Mouse (Mus musculus) forebrain, postnatal 0 days (tissue): ENCODE measurements around the gene Synm. TPM values are rescaled to one million over a fixed set of nuclear protein-coding genes. Genes with fewer than 3 reads are reported as not detected.
A peak's percentile ranks its signal among the peaks of the same experiment; 100 is the strongest.

ENCODE experiments used
- ATAC-seq: fragments of 200-750 bp; cut with Nextera tagmentation; 2 replicates; pipeline ENCODE4 v1.8.0; 2017; ENCODE audit warnings: mild to moderate bottlenecking, moderate library complexity
- DNase-seq: peaks from one replicate; pipeline ENCODE4 v3.0.0-alpha.2; 2015
- H3K27ac ChIP-seq: fragments of 300-500 bp; sonication (generic); 2 replicates; pipeline ENCODE4 v1.5.1; 2014; ENCODE audit warnings: low read depth, mild to moderate bottlenecking, antibody characterized with exemption, low read length, moderate library complexity, mixed read lengths
- H3K27me3 ChIP-seq: fragments of 300-500 bp; sonication (generic); 2 replicates; pipeline ENCODE4 v1.6.1; 2014; ENCODE audit warnings: mild to moderate bottlenecking, low read length, mixed read lengths; ENCODE audit not compliant: insufficient read depth
- H3K36me3 ChIP-seq: fragments of 300-500 bp; sonication (generic); 2 replicates; pipeline ENCODE4 v1.6.1; 2014; ENCODE audit warnings: mild to moderate bottlenecking, moderate library complexity; ENCODE audit not compliant: insufficient read depth
- H3K4me1 ChIP-seq: fragments of 300-500 bp; sonication (generic); 2 replicates; pipeline ENCODE4 v1.6.1; 2014; ENCODE audit warnings: antibody characterized with exemption; ENCODE audit not compliant: insufficient read depth
- H3K4me2 ChIP-seq: fragments of 300-500 bp; sonication (generic); 2 replicates; pipeline ENCODE4 v1.6.1; 2014; ENCODE audit warnings: low read depth, mild to moderate bottlenecking, moderate library complexity
- H3K4me3 ChIP-seq: fragments of 300-500 bp; sonication (generic); 2 replicates; pipeline ENCODE4 v1.5.1; 2014; ENCODE audit warnings: low read depth, low read length, mixed read lengths
- H3K9ac ChIP-seq: fragments of 300-500 bp; sonication (generic); 2 replicates; pipeline ENCODE4 v1.6.1; 2014; ENCODE audit warnings: mild to moderate bottlenecking
- H3K9me3 ChIP-seq: fragments of 300-500 bp; sonication (generic); 2 replicates; pipeline ENCODE4 v1.6.1; 2016; ENCODE audit warnings: low read length
- CTCF ChIP-seq: sonication (generic); IDR thresholded peaks from 2 replicates; pipeline ENCODE4 v1.5.1; 2016; ENCODE audit warnings: antibody characterized with exemption, control low read depth, low read depth
- WGBS: fragments of 180-500 bp; shearing (Covaris S2); extraction: QIAGEN DNeasy Blood & Tissue Kit; methylation state at CpG from one replicate; pipeline ENCODE4 v1.1.7; 2014; 5-methylcytosine and 5-hydroxymethylcytosine counted together
- polyA plus RNA-seq: library from polyadenylated mRNA; unstranded; fragments of >200 nt; fragmentation: Nextera tagmentation; extraction: Ambion mirVana; gene quantifications from 2 replicates; pipeline ENCODE4 v1.2.1, GENCODE M21; 2015
- total RNA-seq: library from RNA; depleted of rRNA; stranded (reverse); fragments of >200 nt; gene quantifications from 2 replicates; pipeline ENCODE4 v1.2.3, GENCODE M21; 2014

Synm gene
- total and polyA plus RNA-seq, 2 experiments from 2014 or later, result 7.0 to 10.7 TPM

DNA sequence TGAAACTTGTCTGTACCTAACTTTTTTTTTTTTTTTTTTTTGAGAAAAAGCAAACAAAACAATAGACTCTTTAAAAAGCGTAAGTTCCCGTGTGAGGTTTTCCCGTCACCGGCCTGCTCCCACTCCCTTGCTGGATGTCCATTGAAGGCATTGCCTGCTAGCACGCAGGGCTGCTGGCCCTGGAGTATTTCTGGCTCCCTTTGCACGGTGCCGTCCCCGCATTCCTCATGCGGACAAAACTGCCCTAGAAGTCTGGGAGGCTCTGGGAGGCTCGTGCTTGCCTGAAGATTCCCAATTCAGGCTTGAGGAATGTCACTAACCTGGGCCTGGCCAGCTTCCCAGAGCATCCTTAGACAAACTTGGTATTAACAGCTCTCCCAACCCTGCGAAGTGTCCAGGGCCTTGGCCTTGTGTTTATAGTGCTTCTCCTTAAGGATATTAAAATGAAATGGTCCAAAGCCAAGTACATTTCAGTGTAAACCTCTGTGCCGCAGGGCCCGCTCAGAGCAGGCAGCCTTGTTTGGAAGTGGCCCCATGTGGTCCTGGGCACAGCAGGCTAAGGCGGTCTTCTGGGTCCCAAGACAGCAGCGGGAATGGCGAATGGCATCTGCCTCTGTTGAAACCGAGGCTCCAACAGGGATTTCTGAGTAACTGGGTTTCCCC lies 58.2 kb downstream of the Synm start:
- ATAC-seq, result no peak
- 73% methylated on average over 17 of the region's 17 CpGs for WGBS
- Histone ChIP-seq H3K27me3 (no peaks in the 10 kb centered on the region), H3K4me1 (no peaks in the 10 kb centered on the region), H3K9me3 (no peaks in the 10 kb centered on the region), H3K27ac (no peak overlapping the region), H3K4me3 (no peak overlapping the region), H3K36me3 (no peaks in the 10 kb centered on the region), H3K9ac (no peak overlapping the region), H3K4me2 (no peak overlapping the region)
- TF ChIP-seq CTCF, result no peak
- DNase-seq, result no peak

DNA sequence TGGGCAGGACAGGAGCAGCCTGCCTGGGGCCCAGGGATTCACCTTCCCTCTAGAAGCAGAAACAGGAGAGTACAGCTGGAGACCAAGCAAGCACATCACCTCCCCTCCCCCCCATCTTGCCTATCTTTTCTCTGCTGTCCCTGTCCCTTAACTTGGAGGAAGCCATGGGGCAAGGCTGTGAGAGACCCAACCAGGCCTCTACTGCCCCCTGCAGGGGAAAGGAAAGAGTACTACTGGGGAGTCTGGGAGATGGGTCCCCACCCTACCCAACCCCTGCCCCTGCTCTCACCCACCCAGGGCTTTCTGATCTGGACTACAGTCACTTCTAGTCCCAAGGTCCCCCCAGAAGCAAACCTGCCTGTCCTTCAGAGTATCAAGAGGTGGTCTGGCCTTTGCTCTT lies 58.7 kb downstream of the Synm start:
- Histone ChIP-seq H3K27ac (no peak overlapping the region), H3K4me2 (no peak overlapping the region), H3K36me3 (no peaks in the 10 kb centered on the region), H3K4me3 (no peak overlapping the region), H3K27me3 (no peaks in the 10 kb centered on the region), H3K9me3 (no peaks in the 10 kb centered on the region), H3K4me1 (no peaks in the 10 kb centered on the region), H3K9ac (no peak overlapping the region)
- DNase-seq (no peak), ATAC-seq (peak; percentile 32; the same call in 1 of the 2 replicates)
- TF ChIP-seq CTCF, result peak; percentile 48

DNA sequence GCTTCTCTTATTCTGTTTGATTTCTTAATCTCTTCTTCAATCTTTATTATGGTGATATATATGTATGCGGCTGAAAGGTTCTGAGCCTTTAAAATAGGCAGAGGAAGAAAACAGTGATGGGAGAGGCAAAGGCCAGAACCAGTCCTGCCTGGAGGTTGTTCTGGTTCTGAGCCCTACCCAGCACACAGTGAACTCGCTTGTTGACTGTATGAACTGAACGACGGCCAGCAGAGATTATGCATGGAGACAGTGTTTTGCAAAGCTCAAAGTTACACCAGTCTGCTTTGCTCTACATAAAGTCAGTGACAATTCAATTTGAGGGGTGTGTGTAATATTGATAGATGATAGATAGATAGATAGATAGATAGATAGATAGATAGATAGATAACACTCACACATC lies 60.2 kb downstream of the Synm start:
- Histone ChIP-seq H3K4me3 (no peak overlapping the region), H3K4me1 (no peaks in the 10 kb centered on the region), H3K9me3 (no peaks in the 10 kb centered on the region), H3K9ac (no peak overlapping the region), H3K36me3 (no peaks in the 10 kb centered on the region), H3K27ac (no peak overlapping the region), H3K27me3 (no peaks in the 10 kb centered on the region), H3K4me2 (no peak overlapping the region)
- 96% methylated on average over 4 of the region's 4 CpGs for WGBS
- no peak for TF ChIP-seq CTCF
- DNase-seq, result no peak
- no peak for ATAC-seq

DNA sequence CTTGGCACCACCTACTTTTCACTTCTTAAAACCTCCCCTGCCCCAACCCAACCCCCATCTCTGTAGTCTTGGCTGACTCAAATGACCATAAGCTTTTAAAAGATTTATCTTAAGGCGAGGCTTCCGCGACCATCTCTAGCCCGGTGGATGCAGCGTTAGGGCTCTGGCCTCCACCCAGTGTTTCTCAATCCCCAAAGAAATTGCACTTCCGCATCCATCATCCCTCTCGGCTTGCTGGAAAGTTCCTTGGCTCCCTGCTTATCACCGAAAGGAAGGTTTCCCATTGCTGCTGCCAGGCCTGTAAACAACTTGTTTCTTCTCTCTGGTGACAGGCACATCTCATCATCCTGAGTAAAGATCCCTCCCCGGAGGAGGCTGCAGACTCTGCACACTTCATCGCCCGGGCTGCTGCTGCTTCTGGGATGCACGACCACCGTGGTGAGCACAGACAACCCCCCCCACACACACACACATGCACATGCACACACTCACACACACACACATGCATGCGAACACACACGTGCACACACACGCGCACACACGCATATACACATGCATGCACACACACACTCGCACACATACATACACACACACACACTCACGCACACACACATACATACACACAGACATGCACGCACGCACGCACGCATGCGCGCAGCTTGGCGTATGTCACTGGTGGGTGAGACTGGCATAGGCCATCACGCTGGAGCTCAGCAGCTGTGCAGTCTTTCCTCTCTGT lies 61.5 kb downstream of the Synm start:
- WGBS, result 87% methylated on average over 28 of the region's 28 CpGs

DNA sequence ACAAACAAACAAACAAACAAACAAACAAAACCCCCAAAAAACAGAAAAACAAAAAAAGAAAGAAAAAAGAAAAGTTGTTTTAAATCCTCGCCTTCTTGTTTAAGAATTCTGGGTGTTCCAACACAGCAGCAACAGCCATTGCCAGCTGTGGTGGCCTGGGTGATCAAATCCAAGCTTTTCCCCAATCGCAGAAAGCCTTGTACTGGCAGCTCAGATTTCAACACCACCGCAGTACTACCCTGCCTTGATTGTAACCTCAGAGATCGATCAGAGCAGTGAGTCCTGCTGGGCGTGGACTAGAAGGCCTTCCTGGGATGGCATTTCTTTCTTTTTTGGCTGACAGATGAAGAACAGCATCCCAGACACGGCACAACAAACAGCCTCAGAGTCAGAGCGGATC lies 63.6 kb downstream of the Synm start:
- no peak for DNase-seq
- H3K36me3 ChIP-seq, result no peaks in the 10 kb centered on the region
- H3K9me3 ChIP-seq, result no peaks in the 10 kb centered on the region
- no peak for TF ChIP-seq CTCF
- no peaks in the 10 kb centered on the region for H3K27me3 ChIP-seq
- ATAC-seq, result no peak
- 92% methylated on average over 7 of the region's 7 CpGs for WGBS
- H3K4me2 ChIP-seq, result no peak overlapping the region
- H3K4me3 ChIP-seq, result no peak overlapping the region
- H3K9ac ChIP-seq, result no peak overlapping the region
- H3K27ac ChIP-seq, result no peak overlapping the region
- H3K4me1 ChIP-seq, result no peaks in the 10 kb centered on the region

More for the DNA sequence above, 61.5 kb downstream of the Synm start:
- Histone ChIP-seq H3K27ac (no peak overlapping the region), H3K4me3 (no peak overlapping the region), H3K9ac (no peak overlapping the region), H3K4me2 (no peak overlapping the region), H3K27me3 (no peaks in the 10 kb centered on the region), H3K4me1 (no peaks in the 10 kb centered on the region), H3K36me3 (no peaks in the 10 kb centered on the region), H3K9me3 (no peaks in the 10 kb centered on the region)
- ATAC-seq (no peak), DNase-seq (no peak)
- TF ChIP-seq CTCF, result no peak

DNA sequence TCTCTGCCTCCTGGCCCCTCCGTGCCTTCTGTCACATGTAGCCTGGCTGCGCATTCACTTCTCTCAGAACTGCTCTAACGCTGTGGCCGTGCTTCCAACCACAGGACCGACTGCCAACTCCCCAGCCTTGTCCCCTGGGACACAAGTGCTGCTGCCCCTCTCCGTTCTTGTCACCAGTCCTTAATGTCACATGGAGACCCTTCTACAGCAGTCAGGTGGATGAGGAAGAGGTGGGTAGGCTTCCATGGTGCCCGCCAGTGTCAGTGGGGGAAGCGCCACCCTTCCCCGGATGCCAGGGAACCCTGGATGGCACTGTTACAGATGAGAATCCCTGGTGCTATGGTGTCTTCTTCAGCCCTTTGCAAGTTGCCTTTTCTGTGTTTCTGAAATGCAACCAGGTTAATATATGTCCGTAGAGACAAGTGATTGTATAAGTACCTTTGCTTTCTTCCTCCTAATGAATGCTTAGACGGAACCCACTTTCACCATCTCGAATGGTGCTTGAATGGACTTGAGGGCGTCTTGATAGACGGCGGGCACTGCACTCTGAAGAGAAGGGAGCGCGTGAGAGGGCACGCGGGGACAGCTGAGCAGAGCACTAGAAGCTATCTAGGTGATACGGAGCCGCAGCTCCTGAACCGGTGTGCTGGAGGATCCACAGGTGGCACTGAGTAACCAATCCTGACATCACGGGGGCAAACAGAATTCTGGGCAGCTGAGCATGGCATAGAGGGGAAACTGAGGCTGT lies 66.6 kb downstream of the Synm start:
- no peak for TF ChIP-seq CTCF
- H3K4me1 ChIP-seq, result no peaks in the 10 kb centered on the region
- no peak overlapping the region for H3K4me3 ChIP-seq
- 91% methylated on average over 23 of the region's 23 CpGs for WGBS
- no peak overlapping the region for H3K9ac ChIP-seq
- H3K4me2 ChIP-seq, result no peak overlapping the region
- ATAC-seq (peak; percentile 25; the same call in 1 of the 2 replicates), DNase-seq (no peak)
- H3K36me3 ChIP-seq, result no peaks in the 10 kb centered on the region
- H3K27me3 ChIP-seq, result no peaks in the 10 kb centered on the region
- H3K9me3 ChIP-seq, result no peaks in the 10 kb centered on the region
- no peak overlapping the region for H3K27ac ChIP-seq

DNA sequence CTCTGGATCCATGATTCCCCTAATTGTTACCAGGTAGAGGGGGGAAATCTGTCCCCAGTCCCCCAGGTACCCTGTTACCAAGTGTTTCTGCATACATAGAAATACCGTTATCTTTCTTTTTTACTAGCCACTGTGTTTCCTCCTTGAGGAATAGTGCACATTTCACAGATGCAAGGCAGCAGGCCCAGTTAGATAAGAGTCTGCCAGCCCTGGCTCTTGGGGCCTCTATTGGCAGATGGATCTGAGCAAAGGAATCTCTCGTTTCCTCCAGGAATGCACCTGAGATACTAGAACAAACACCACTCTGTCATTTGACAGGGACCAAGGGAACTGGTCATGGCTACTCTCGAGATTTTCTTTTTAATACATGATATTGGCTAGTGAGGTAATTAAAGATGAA lies 67.4 kb downstream of the Synm start:
- Histone ChIP-seq H3K9ac (no peak overlapping the region), H3K4me3 (no peak overlapping the region), H3K27me3 (no peaks in the 10 kb centered on the region), H3K36me3 (no peaks in the 10 kb centered on the region), H3K27ac (no peak overlapping the region), H3K4me2 (no peak overlapping the region), H3K9me3 (no peaks in the 10 kb centered on the region), H3K4me1 (no peaks in the 10 kb centered on the region)
- WGBS, result 73% methylated on average over 3 of the region's 3 CpGs
- no peak for ATAC-seq
- TF ChIP-seq CTCF, result no peak
- DNase-seq, result no peak
